Mouse (Mus musculus) retina, adult 2 months (tissue): ENCODE results near the gene Rrp15.

Source experiments
- DNase-seq: peaks from one replicate; pipeline ENCODE4 v3.0.0-alpha.2; 2012; ENCODE audit warnings: low read depth, low spot score

Gene Rrp15

DNA sequence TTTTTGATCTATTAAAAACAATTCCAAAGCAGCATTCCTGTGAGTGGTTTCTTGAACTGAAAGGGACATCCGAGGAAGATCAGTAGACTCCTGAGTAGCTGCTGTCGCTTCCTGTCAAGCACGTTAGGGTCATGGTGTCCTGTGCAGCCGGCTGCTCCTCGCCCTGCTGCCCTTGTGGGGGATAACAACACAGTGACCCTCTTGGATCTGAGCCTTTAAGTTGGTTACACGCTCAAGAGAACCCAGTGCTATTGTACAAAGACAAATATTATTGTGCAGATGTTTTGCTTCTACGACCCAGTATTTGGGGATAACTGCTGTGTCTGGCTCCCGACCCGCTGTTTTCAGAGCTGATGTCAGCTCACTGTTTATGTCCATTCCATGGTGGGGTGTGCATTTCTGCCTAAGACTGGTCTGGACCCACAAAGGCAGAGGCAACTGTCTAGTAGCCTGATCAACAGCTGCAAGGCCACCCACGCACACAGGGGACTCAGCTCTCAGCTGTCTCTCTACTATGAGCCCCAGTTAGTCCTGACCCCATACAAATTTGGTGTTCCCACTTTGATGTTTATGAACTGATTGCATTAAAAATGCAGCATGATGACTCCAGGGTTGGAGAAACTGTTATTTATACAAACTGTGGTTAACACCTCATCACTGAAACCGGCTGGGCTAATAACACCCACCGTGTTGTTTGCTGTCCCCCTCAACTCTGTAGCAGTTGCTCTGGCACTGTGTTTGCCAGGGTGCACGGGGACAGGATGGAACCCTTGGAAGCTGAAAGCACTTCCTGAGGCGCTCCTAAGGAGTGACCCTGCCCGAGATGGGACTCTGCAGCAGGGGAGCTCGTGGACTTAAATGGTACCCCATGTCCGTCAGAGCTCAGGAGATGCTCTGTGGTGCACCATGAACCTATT is 33.9 kb downstream of the Rrp15 start:
- DNase-seq: no peak

DNA sequence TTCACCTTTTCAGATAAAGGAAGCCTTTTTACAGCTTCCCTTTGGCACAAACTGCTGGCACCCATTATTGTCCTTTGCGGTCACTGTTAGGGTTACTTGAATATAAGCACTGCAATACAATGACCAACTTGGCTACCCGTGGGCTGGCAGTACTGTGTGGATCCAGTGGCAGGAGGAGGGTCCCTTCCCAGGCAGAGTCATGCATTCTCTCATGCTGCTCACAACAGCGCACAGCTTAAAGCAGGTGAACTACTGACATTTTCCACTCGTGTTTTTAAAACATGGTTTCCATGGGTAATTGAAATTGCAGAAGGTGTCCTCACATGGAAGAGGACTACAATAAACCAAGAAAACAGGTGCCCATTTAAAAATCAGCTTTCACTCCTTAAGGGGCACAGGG is 34.9 kb downstream of the Rrp15 start:
- no peak for DNase-seq

DNA sequence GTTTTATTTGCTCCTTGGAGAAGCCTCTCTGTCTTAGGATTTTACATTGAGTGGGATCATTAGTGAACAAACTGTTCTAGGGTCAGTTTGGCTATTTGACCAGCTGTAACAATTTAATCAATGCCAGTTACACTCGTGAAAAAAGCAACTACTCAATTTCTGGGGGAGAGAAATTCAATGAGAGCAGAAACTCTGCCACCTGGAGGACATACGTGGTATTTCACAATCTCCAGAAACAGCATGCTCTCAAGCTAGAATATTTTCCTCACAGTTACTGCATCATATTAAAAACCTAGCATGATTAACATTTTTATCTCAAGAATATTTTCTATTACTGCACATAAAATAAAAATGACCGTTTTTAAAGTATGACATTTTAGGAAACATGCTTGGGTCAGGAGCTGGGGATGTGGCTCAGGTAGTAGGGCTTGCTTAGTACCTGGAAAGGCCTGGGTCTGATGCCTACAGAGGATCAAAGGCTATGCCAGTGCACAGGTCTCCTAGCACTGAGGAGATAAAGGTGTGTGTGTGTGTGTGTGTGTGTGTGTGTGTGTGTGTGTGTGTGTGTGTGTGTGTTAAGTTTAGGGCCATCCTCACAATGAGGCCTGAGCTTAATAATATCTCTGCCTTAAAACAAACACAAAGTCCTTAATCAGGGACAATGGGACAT is 36.2 kb downstream of the Rrp15 start:
- no peak for DNase-seq

DNA sequence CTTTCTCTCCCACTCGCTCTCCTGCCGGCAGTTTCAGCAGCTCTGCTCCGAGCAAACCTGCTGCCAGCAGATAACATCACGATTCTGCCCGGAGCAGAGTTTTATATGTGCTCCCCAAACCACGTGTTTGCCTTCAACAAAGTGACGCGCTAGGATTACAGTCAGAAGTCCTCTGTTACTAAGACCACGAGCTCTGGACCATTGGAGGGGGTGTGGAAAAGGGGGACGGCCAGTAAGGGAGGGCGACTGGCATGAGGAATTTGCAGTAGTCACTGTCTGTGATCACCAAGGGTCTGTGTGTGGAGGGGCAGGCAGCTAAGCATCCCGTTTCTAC is 43.3 kb downstream of the Rrp15 start, which contains the start of gene Tgfb2:
Gene Tgfb2, minus strand, starts transcription at position 75 of the 334 bp plus-strand sequence.
- DNase-seq: no peak

DNA sequence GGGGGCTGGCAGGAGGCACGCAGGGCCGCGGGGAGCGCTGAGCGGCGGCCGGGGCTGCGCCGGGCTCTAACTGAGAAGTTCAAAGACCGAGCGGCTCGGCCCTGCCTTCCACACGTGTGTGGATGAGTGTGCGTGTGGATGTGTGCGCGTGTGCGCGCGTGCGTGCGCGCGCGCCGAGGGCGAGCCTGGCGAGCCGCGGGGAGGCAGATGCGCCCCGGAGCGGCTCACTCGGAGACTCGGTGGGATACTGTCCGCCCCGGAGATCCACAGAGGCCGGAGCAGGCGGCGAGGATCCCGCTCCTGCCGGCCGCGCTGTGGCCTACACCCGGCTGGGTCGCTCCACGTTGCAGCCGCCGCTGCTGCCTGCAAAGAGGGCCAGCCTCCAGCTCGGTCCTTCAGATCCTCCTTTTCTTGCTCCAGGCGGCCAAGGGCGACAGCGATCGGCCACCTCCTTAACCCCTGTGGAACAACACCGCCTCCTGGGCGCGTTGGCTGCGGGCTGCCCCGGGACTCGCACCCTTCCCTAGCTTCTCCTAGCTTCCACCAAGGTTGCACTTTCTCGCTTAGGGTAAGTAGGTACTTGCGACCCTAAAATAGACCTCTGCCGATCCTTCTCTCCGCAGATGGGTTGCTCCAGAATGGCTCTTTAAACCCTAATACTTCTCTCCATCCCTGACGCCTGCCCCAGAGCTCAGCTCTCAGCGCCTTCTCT is 43.8 kb downstream of the Rrp15 start:
- DNase-seq: no peak

DNA sequence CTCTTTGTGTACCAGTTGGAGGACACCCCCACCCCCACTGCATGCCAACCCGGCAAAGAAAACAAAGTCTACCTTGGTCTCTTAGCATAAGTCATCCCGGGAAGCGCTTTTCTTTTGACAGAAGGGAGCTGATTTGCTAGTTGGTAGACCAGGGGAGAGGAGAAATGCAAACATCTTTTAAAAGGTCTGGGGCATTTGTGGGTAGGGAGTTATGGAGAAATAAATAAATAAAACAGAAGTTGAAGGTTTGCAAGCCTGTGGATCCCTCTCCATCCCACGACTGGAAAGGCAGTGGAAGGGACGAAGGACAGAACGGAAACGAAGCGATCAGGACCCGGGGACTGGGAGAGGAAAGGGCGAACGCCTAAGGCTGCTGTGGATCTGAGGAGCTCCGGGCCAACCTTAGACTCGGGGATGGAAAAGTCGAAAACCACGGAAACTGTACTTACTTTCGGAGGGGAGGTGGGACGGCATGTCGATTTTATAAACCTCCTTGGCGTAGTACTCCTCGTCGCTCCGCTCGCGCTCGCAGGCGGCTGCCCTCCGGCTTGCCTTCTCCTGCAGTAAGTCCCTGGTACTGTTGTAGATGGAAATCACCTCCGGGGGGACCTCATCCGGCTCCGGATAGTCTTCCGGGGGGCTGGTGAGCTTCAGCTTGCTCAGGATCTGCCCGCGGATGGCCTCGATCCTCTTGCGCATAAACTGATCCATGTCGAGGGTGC is 45.0 kb downstream of the Rrp15 start:
- no peak for DNase-seq

DNA sequence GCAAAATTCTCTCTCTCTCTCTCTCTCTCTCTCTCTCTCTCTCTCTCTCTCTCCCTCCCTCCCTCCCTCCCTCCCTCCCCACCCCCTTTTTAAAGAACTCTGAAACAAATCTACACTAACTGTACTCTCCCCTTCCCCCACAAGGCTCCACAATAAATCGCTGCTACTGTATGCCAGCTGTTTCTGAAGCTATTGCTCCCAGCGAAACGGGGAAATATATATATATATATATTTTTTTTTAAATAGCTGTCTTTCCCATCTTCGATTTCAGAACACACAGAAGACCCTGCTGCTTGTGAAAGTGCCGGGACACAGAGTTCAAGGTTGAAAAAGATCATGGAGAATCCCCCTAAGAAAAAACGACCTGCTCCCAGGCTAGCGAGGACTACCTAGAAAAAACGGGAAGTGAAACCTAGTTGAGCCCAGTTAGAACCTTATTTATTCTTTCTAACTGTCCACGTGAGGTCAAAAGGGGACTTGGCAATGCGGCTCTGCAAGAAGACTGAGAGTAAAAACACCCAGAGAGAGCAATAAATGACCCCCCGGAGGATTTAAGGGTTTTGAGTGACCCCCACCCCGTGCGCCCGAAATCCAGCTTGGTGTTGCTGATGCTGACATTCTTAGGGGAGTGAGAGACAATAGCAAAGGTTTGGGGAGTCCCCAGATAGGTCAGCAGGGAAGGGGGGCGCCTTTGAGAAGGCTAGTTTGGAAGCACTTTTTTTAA is 45.7 kb downstream of the Rrp15 start:
- no peak for DNase-seq

DNA sequence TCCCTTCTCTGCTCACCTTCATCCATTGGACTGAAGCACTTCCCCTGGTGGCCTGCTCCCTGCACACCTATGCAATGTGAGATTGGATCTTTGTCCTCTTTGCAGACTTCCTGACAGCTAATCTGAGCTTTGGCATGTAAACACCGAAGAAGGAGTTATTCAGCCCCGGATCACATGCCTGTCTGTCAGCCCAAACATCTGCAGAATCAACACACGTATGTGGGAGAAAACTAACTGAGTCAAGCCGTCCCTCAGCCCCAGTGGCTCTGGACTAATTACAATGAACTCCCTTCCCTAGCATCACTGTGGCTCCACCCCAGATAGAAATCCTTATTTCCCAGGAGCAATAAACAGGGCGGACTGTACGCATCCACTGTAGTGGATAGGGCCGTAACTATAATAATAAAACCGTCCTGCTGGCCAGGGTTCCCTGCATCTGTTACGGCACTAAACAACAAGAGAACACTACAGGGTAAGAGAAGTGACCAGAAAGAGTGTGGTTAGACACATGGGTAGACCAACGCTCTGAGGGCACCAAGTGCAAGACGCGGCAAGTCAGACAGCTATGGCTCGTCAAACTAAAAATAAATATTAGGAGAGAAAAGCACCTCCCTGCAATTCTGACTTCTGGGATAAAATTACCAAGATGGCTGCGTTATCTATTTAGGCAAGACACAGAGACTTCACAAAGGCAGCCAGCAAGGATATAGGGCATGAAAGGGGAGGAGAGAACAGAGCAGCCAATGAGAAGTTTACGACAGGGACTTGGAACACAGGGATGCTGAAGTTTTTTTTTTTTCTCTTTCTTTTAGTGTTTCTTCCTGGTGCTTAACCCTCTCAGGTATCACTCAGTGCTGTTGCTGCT is 46.5 kb downstream of the Rrp15 start:
- DNase-seq: no peak

DNA sequence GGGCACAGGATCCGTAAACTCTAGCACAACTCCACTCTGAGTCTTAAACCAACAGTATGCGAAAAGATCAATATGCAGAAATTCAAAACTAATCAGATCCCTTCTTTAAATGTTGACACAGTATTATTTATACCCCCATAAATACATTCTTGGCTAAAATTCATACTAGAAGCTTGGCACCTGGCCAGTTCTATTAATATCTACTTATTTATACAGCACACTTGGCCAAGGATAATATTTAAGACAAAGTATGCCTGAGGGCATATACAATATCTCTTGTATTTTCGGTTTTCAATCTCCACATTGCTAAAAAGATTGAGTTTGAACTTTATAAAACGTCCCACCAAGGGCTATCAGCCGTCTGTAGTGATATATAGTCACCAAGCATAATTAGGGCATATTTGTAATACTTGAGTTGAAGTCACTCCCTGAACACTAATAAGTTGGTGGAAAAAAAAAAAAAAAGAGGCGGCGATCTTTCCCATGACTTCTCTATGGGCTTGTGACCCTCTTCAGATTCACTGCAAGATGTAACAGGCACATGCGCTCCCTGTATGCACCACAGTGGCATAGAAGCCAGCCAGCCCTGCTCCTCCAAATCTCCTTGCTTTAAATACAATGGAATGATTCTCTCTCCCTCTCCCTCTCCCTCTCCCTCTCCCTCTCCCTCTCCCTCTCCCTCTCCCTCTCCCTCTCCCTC is 47.8 kb downstream of the Rrp15 start:
- no peak for DNase-seq

DNA sequence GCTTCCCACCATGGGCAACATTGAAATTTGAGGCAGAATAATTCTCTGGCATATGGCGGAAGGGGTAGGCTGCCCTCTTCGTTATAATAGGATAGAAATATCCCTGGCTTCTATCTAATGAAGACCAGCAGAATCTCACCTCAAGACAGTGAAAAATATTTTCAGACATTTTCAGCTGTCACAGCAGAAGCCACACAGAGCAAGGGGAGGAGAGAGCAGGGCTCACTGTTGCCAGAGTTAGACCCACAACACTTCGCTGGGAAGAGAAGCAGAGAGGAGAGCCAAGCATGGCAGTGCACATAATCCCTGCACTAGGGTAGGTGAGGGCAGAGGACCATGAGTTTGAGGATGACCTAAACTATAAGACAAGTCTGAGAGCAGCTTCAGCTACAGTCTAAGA is 48.7 kb downstream of the Rrp15 start:
- DNase-seq: no peak

DNA sequence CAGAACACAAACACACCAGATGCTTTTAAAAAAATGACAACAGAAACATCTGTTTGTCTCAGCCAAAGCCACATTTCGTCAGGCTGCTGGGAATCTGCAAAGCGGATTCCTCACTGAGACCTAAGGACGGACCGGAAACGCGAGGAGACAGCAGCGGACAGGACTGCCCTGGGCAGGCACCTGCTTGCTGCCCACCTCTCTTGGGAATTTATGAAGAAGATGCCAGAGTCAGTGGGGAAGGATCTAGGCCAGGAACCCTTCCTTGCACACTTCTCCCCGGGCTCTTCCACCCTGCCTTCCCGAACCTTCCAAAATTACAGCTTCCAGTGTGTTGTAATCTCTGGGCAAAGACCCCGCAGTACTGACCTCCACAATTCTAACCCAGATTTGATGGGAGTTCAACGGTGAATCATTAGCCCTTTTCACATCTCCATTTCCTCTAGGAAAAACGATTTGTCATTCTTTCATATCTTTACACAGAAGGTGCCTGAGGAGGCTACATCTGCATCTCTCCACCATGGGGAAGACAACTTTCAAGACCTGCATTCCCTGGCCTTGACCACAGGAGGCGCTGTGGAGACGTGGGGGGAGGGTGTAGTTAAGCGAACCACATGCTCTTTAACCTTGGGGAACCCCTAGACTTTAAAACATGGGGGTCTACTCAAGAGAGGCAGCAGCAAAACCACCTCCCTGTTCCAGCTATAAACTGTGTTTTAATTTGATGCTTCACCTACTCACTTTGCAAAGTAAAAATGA is 50.4 kb downstream of the Rrp15 start:
- DNase-seq: no peak

DNA sequence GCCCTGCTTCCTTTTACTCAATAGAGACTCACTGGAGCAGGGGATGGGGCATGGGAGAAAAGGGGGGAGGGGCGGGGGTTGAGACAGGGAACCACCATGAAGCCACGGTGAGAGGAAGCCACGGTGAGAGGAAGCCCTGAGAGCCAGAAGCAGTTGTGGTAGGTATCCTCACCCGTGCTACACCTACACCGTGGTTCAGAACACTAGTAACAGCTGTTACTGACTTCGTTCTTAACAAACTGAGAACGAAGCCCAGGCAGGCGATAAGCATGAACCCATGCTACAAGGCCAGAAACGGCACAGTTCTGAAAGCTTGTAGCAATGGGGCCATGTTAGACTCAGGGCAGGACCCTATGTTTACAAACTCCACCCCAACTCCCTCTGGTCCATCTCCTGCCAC is 52.9 kb downstream of the Rrp15 start:
- DNase-seq: no peak

DNA sequence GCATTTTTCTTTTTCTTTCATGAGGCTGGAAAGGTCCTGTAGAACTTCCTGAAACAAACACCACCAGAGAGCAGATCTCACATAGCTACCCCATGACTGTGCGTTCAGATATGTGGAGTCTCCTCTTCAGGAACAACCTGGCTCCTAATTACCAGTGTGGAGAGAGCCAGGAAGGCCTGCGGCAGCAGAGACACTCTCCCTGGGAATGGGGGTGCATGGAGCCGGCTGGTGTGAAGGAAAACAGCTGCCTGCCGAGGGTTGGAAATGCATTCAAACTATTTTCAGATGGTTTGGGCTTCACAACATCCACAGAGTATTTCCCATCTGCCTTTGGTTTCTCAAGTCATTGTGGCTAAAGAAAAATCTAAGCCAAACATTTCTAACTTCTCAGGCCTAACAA is 53.8 kb downstream of the Rrp15 start:
- DNase-seq: no peak

DNA sequence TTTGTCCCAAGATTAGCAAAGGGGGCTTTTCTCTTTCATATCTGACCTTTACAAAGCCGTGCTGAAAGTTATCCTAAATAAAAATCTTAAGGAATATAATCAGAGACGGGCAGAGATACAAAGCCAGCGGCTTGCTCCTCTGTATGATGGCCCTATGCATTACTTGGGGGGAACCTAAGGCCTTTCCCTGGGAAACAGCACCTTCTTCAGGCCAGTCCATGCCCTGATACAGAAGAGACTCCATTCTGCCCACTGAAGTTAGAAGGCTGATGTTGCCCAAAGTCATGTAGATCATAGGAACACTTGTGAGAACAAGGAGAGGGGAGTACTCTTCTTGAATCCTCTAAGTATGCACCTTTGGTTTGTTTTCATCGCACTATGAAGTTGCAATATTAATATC is 56.8 kb downstream of the Rrp15 start:
- no peak for DNase-seq

DNA sequence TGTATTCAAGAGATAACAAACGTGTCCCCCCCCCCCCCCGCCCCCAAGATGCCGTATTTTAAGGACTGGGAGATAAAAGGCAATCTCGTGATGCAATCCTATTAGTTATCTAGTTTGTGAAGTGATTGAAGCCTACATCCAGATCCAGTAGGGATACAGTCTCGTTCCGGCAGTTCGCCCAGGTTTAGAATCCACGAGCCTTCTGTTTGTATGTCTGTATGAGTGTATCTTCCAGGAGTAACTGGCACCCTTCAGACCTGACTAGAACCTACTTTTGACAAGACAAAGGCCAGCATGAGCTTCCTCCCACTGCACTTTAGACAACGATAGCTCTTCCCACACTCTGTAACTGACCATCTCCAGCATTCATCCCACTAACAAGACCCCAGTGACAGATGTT is 57.5 kb downstream of the Rrp15 start:
- no peak for DNase-seq

DNA sequence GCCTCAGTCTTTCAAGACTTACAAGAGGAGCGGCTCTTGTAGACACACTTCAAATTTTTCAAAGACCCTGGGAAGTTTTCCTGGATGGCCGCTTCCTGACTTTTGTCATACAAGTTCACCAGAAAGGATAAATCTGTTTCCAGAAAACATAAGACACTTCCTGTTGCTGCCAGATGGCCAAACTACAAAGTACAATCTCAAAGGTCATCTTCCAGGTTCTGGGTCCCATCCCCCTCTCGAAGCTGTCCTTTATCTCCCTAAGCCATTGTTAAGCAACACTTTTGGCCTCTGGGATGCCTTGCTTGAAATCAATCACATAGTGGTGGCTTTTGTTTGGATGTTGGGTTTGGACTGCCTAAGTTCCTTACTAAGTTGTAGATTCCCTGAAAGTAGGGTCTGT is 65.1 kb downstream of the Rrp15 start:
- DNase-seq: no peak

DNA sequence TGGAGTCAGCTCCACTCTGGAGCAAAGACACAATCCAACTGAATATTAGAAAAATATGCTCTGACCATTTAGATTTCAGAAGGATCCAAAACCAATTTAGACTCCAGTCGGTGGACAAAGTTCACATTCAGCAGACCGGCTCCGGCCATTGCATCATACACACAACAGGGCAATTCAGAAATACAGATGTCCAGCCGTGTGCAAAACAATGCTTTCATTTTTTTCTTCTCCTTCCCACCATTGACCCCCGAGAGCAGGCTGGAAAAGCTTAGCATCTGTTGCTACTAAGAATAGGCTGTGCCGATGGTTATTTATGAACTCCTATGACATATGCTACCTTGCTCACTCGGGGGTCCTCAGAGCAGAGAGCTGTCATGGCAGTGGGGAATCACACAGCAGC is 66.6 kb downstream of the Rrp15 start:
- DNase-seq: no peak

DNA sequence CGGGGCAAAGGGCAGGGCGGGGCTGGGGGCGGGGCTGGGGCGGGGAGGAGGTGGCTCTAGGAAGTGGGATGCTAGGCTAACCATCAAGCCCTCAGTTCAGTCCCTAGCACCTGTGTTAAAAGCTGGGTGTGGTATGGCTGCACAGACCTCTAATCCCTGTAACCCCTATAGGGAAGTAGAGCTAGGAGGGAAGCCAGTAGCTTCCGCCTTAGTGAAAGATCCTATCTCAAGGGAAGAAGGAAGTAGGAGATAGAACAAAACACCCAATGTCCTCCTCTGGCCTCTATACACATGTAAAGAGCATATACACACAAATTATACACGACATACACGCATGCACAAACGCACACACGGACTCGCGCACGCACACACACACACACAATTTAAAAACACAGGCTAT is 71.5 kb downstream of the Rrp15 start:
- DNase-seq: no peak

DNA sequence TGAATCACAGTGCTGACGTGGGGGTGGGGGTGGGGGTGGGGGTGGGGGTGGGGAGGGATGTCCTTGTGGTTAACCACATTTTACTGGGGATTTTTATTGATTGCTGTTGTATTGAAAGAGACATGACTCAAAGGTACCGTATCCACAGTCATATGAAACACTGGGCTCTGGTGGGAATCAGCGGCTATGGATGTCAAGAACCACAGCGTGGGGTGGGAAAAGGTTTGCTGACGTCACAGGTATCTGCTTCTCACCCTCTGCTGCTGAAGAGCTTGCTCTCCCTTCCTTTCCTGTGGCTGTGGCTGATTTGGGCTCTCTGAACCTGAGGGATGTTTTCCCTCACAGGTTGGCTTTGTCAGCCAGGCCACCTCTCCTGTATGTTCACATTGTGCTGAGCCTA is 73.0 kb downstream of the Rrp15 start:
- DNase-seq: no peak
